Mouse (Mus musculus) heart, postnatal 0 days (tissue): ENCODE results near the gene Bbs9.

Source experiments
- CTCF ChIP-seq: IDR thresholded peaks from 2 replicates; pipeline ENCODE4 v1.5.1; 2016; ENCODE audit warnings: antibody characterized with exemption, control low read depth, low read depth
- EP300 ChIP-seq: IDR thresholded peaks from 2 replicates; pipeline ENCODE4 v1.6.1; 2016; ENCODE audit warnings: antibody characterized with exemption, low read depth

DNA sequence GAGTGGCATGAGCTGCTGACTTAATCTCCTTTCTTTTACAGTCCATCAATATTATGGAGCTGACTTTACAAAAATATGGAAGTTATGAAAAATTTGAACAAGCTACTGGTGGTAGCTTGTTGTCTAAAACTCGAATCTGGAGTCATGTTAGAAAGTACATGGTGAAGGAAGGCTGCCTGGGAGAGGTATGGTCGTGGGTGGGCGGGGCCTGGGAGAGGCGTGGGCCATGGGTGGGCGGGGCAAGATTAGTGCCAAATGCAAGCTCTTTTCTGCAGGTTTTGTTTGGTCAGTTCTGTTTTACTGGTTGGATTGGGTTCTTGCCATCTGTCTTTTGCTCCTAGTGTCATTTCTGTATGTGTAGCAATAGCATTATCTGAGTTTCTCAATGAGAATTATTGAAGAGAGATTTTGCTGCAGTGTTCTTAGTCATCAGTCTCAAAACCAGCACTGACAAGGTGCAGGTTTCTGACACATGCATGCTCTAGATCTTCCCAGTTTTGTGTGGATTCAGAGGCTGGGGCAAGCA lies 45.1 kb upstream of the Bbs9 start:
- TF ChIP-seq EP300 (no peak), CTCF (no peak)
